Mouse (Mus musculus): ENCODE data around the gene Asna1. TPM values are rescaled to one million over a fixed set of nuclear protein-coding genes. Genes with fewer than 3 reads are reported as not detected.

Asna1 gene
- total and polyA plus RNA-seq, 3 experiments: 109 to 127 (median 119) TPM

GRCm38 (mm10) chr8:84980622-84981358, 44.3 kb downstream of the Asna1 start:
- peaks cover 29 to 49% of the 10 kb centered on the region in 2 experiments for H3K4me1 ChIP-seq (ENCODE audit: control insufficient read depth in 1 of 2, insufficient read depth in 2 of 2)
- peak overlapping the region; percentile 51 to 94 (median 68) for H3K4me3 ChIP-seq (replicated peaks in 1 of 3; ENCODE audit: low read depth in 2 of 3, low read length in 2 of 3, poor library complexity in 1 of 3)
- peak overlapping the region; percentile 55 for H3K4me2 ChIP-seq (ENCODE audit: insufficient read depth, low read depth, poor library complexity, severe bottlenecking)
- in situ Hi-C loops (cut with MboI; ENCODE audit: low pct_ligation_motif_present, low pct_unique_long_range_greater_than_20kb, low sequenced_read_pairs): no loop called here
- peak overlapping the region; percentile 94 for H3K27ac ChIP-seq (ENCODE audit: insufficient read depth, low read depth)
- H3K79me2 ChIP-seq (replicated peaks; ENCODE audit: control insufficient read depth, extremely low read depth, insufficient read depth, poor library complexity, severe bottlenecking): peaks cover 20% of the 10 kb centered on the region
- peaks cover 6 to 8% of the 10 kb centered on the region in 2 experiments for H3K36me3 ChIP-seq (replicated peaks in 1 of 2; ENCODE audit: control insufficient read depth in 1 of 2, insufficient read depth in 1 of 2, low read length in 1 of 2)
- DNase-seq (ENCODE audit: extremely low read depth): peak; percentile 89
- peak overlapping the region; percentile 87 for H3K9ac ChIP-seq (ENCODE audit: insufficient read depth, low read depth)
- no peaks in the 10 kb centered on the region for H3K27me3 ChIP-seq (replicated peaks)
- H3K9me3 ChIP-seq (replicated peaks; ENCODE audit: low read length): no peaks in the 10 kb centered on the region
- TF ChIP-seq RAD21 (IDR thresholded peaks at IDR 0.05; ENCODE audit: low read depth, low read length): no peak
- no peak for TF ChIP-seq GABPA (IDR thresholded peaks at IDR 0.05; ENCODE audit: insufficient replicate concordance, low read depth, low read length)
- 0 out of 2 replicates have a peak, but pooled peaks have one; percentile 47 for TF ChIP-seq MAFK (IDR thresholded peaks at IDR 0.05; ENCODE audit: insufficient replicate concordance, low read length)
- TF ChIP-seq SIN3A (IDR thresholded peaks at IDR 0.05; ENCODE audit: low read length): peak; percentile 85
- 0 out of 2 replicates have a peak, but pooled peaks have one; percentile 25 for TF ChIP-seq UBTF (IDR thresholded peaks at IDR 0.05; ENCODE audit: low read depth, low read length)
- peak; percentile 94 for TF ChIP-seq MXI1 (IDR thresholded peaks at IDR 0.05; ENCODE audit: low read depth, low read length)
- peak; percentile 33; the same call in 1 of the 2 replicates for TF ChIP-seq NRF1 (IDR thresholded peaks at IDR 0.05; ENCODE audit: low read depth, low read length)
- peak; percentile 49; the same call in 1 of the 2 replicates for TF ChIP-seq HCFC1 (IDR thresholded peaks at IDR 0.05; ENCODE audit: low read depth, low read length)
- TF ChIP-seq CHD1 (IDR thresholded peaks at IDR 0.05; ENCODE audit: low read depth, low read length): peak; percentile 96; the same call in 1 of the 2 replicates
- TF ChIP-seq CTCF (conservative IDR thresholded peaks at IDR 0.05 in 1 of 2, IDR thresholded peaks at IDR 0.05 in 1 of 2; ENCODE audit: low read depth in 2 of 2, low read length in 2 of 2): no peak
- no peak for TF ChIP-seq E2F4 (IDR thresholded peaks at IDR 0.05; ENCODE audit: insufficient replicate concordance, low read depth, low read length)
- peak; percentile 92 for TF ChIP-seq MAZ (IDR thresholded peaks at IDR 0.05; ENCODE audit: low read depth, low read length)
- no peak for TF ChIP-seq ZC3H11A (IDR thresholded peaks at IDR 0.05; ENCODE audit: low read depth, low read length)
- peak; percentile 86 for TF ChIP-seq MAX (IDR thresholded peaks at IDR 0.05; ENCODE audit: low read length)
- peak; percentile 66; the same call in 1 of the 2 replicates for TF ChIP-seq EP300 (IDR thresholded peaks at IDR 0.05; ENCODE audit: low read length)
- no peak for TF ChIP-seq JUND (conservative IDR thresholded peaks at IDR 0.05; ENCODE audit: low read depth, low read length)
- TF ChIP-seq NELFE (IDR thresholded peaks at IDR 0.05; ENCODE audit: low read depth, low read length): peak; percentile 65; the same call in 1 of the 2 replicates
- no peak for TF ChIP-seq JUN (IDR thresholded peaks at IDR 0.05; ENCODE audit: insufficient read depth, low read depth, low read length)
- peak; percentile 90 for TF ChIP-seq TCF12 (IDR thresholded peaks at IDR 0.05; ENCODE audit: low read depth, low read length)
- peak; percentile 70 for TF ChIP-seq IRF4 (IDR thresholded peaks at IDR 0.05; ENCODE audit: low read depth, low read length)
- TF ChIP-seq POLR2A (IDR thresholded peaks at IDR 0.05; ENCODE audit: low read depth, low read length): peak; percentile 55; the same call in 1 of the 2 replicates
- TF ChIP-seq USF2 (conservative IDR thresholded peaks at IDR 0.05; ENCODE audit: low read depth, low read length): no peak
- no peak for TF ChIP-seq USF1 (IDR thresholded peaks at IDR 0.05; ENCODE audit: low read depth, low read length)
- no peak for TF ChIP-seq ZKSCAN1 (IDR thresholded peaks at IDR 0.05; ENCODE audit: borderline replicate concordance, low read depth, low read length)
- TF ChIP-seq TBP (conservative IDR thresholded peaks at IDR 0.05; ENCODE audit: low read depth, low read length): 0 out of 2 replicates have a peak, but pooled peaks have one; percentile 56
- peak; percentile 81 for TF ChIP-seq MEF2A (IDR thresholded peaks at IDR 0.05; ENCODE audit: borderline replicate concordance, low read depth, low read length)
- TF ChIP-seq PAX5 (IDR thresholded peaks at IDR 0.05; ENCODE audit: low read length): no peak
- no peak; the same call in 1 of the 2 replicates for TF ChIP-seq POLR2AphosphoS2 (IDR thresholded peaks at IDR 0.05; ENCODE audit: low read depth, low read length)
- peak; percentile 90 for TF ChIP-seq MYC (IDR thresholded peaks at IDR 0.05; ENCODE audit: low read depth, low read length)
- TF ChIP-seq RCOR1 (conservative IDR thresholded peaks at IDR 0.05; ENCODE audit: low read depth, low read length): no peak; the same call in 1 of the 2 replicates
- TF ChIP-seq KAT2A (IDR thresholded peaks at IDR 0.05; ENCODE audit: insufficient replicate concordance, low read length): 0 out of 2 replicates have a peak, but pooled peaks have one; percentile 44
- peak; percentile 63; the same call in 1 of the 2 replicates for TF ChIP-seq ZMIZ1 (IDR thresholded peaks at IDR 0.05; ENCODE audit: low read depth, low read length)
- TF ChIP-seq CHD2 (IDR thresholded peaks at IDR 0.05; ENCODE audit: low read length): peak; percentile 93
- TF ChIP-seq ETS1 (conservative IDR thresholded peaks at IDR 0.05; ENCODE audit: low read depth, low read length): peak; percentile 95
- peak; percentile 94 for TF ChIP-seq BHLHE40 (IDR thresholded peaks at IDR 0.05; ENCODE audit: low read depth, low read length)
- peak; percentile 43; the same call in 1 of the 2 replicates for TF ChIP-seq ELF1 (IDR thresholded peaks at IDR 0.05; ENCODE audit: low read depth, low read length)
- TF ChIP-seq ZNF384 (IDR thresholded peaks at IDR 0.05; ENCODE audit: low read depth, low read length): no peak
- TF ChIP-seq SMC3 (IDR thresholded peaks at IDR 0.05; ENCODE audit: low read depth, low read length): peak; percentile 13; the same call in 1 of the 2 replicates
- dilution Hi-C loops (cut with MboI; ENCODE audit: extremely low pct_ligation_motif_present, extremely low pct_unique_long_range_greater_than_20kb, low sequenced_read_pairs): no loop called here
